Mouse (Mus musculus): ENCODE measurements around the gene 1700029H14Rik. TPM values are rescaled to one million over a fixed set of nuclear protein-coding genes. Genes with fewer than 3 reads are reported as not detected.

Gene 1700029H14Rik
- polyA plus RNA-seq, 1 experiment from 2014 or later: not detected

Other genes with a start within 250 kb of the 1700029H14Rik start
- gene Tfdp1, start 223.7 kb downstream of the 1700029H14Rik start, polyA plus RNA-seq (2016; fragmentation: Nextera tagmentation; extraction: Ambion mirVana): 144 and 147 TPM in 2 replicates
- not detected in 2 replicates for gene Atp4b, start 165.6 kb downstream of the 1700029H14Rik start, polyA plus RNA-seq (2016; fragmentation: Nextera tagmentation; extraction: Ambion mirVana)
- 0.03 TPM in 1 of 2 replicates, not detected in the other for gene Grk1, start 157.4 kb downstream of the 1700029H14Rik start, polyA plus RNA-seq (2016; fragmentation: Nextera tagmentation; extraction: Ambion mirVana)
- 0.52 TPM in 2 replicates for gene Tmem255b, start 127.3 kb downstream of the 1700029H14Rik start, polyA plus RNA-seq (2016; fragmentation: Nextera tagmentation; extraction: Ambion mirVana)
- 20.8 and 22.7 TPM in 2 replicates for gene Gas6, start 68.0 kb downstream of the 1700029H14Rik start, polyA plus RNA-seq (2016; fragmentation: Nextera tagmentation; extraction: Ambion mirVana)
- gene Rasa3, start 115.1 kb upstream of the 1700029H14Rik start, polyA plus RNA-seq (2016; fragmentation: Nextera tagmentation; extraction: Ambion mirVana): 30.0 and 31.4 TPM in 2 replicates
- gene Cfap97d2, start 143.4 kb upstream of the 1700029H14Rik start, polyA plus RNA-seq (2016; fragmentation: Nextera tagmentation; extraction: Ambion mirVana): 2.3 and 2.6 TPM in 2 replicates
- gene Cdc16, start 195.2 kb upstream of the 1700029H14Rik start, polyA plus RNA-seq (2016; fragmentation: Nextera tagmentation; extraction: Ambion mirVana): 214 and 222 TPM in 2 replicates
- gene Upf3a, start 223.2 kb upstream of the 1700029H14Rik start, polyA plus RNA-seq (2016; fragmentation: Nextera tagmentation; extraction: Ambion mirVana): 42.5 and 44.6 TPM in 2 replicates